Comparison of ENCODE assay signal across 8 mouse cellular contexts in the genomic region with DNA sequence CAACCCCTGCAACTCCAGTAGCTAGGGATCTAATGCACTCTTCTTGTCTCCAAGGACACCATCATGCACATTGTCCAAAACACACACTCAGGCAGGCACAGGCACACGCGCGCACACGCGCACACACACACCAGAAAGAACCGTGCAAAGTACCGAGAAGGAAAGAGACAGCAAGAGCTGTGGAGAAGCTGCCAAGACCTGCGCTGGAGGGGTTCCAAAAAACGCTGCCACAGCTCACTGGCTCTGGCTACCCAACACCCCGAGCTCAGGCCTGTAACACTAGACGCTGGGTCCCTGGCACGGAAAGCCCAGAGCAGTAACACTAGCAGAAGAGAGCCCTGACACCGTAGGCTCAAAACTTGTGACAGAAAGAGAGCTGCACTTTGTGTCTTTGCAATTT. TPM values are rescaled to one million over a fixed set of nuclear protein-coding genes. Genes with fewer than 3 reads are reported as not detected.
DNase-seq lines count a peak whose midpoint lies in the region; ATAC-seq and TF ChIP-seq lines count a peak whose summit lies in the region.

No protein-coding gene starts in this region.

- H3K36me3 ChIP-seq in heart, embryonic 12.5 days: peaks cover 57% of the 10 kb centered on the region
- H3K36me3 ChIP-seq in kidney, embryonic 15.5 days: peaks cover 81% of the 10 kb centered on the region

- no peak overlapping the region for H3K4me2 ChIP-seq in heart, embryonic 12.5 days
- H3K4me2 ChIP-seq in kidney, embryonic 15.5 days: no peak overlapping the region

- no peak for TF ChIP-seq CTCF in gastrocnemius, adult 2 months (IDR thresholded peaks at IDR 0.05)

- H3K4me3 ChIP-seq in heart, embryonic 12.5 days: no peak overlapping the region
- H3K4me3 ChIP-seq in gastrocnemius, adult 2 months: peak overlapping the region; percentile 59
- H3K4me3 ChIP-seq in kidney, embryonic 15.5 days (replicated peaks): no peak overlapping the region

- no peaks in the 10 kb centered on the region for H3K27me3 ChIP-seq in heart, embryonic 12.5 days (replicated peaks)
- H3K27me3 ChIP-seq in kidney, embryonic 15.5 days: no peaks in the 10 kb centered on the region

- no peak overlapping the region for H3K9ac ChIP-seq in heart, embryonic 12.5 days
- H3K9ac ChIP-seq in kidney, embryonic 15.5 days: no peak overlapping the region

- no peak for ATAC-seq in heart, embryonic 12.5 days (ENCODE audit: insufficient number of reproducible peaks, low FRiP score)
- peak; percentile 65; the same call in 1 of the 2 replicates for ATAC-seq in kidney, embryonic 15.5 days (replicated peaks; ENCODE audit: low FRiP score)

- intact Hi-C loops in gastrocnemius, adult 2 months (cut with DNase I): loop anchor here (5.0 kb wide), 1 partner anchor 34 kb away; no protein-coding TSS in a partner anchor

- H3K4me1 ChIP-seq in heart, embryonic 12.5 days (replicated peaks): peaks cover 10% of the 10 kb centered on the region
- peaks cover 3% of the 10 kb centered on the region for H3K4me1 ChIP-seq in kidney, embryonic 15.5 days

- DNase-seq in heart, adult 18-20 months: peak; percentile 80 to 81
- DNase-seq in adrenal gland, postnatal 14 days: peak; percentile 83
- DNase-seq in gastrocnemius, adult 2 months: peak; percentile 96
- DNase-seq in ovary, adult 18-20 months (ENCODE audit: low spot score): peak; percentile 57
- DNase-seq in retina, postnatal 1 day: no peak
- DNase-seq in liver: no peak

- H3K9me3 ChIP-seq in heart, embryonic 12.5 days (replicated peaks): no peaks in the 10 kb centered on the region
- peaks cover 11% of the 10 kb centered on the region for H3K9me3 ChIP-seq in kidney, embryonic 15.5 days (replicated peaks)

- WGBS in heart, embryonic 12.5 days: 93% methylated on average over 13 of the region's 13 CpGs
- WGBS in kidney, embryonic 15.5 days: 71% methylated on average over 13 of the region's 13 CpGs

- no peak overlapping the region for H3K27ac ChIP-seq in heart, embryonic 12.5 days (ENCODE audit: poor library complexity, severe bottlenecking)
- peak overlapping the region; percentile 93 for H3K27ac ChIP-seq in gastrocnemius, adult 2 months
- H3K27ac ChIP-seq in kidney, embryonic 15.5 days: peak overlapping the region; percentile 60; the same call in 1 of the 2 replicates

RNA-seq across cellular contexts. Expression of a gene that starts 18.1 kb away (rescaled TPM):
- 10 to 100 TPM; 16.8 to 16.9 TPM for total RNA-seq in heart, adult 18-20 months (2021)
- polyA plus RNA-seq in heart, embryonic 12.5 days (2016; fragmentation: Nextera tagmentation; extraction: Ambion mirVana): 16.4 and 17.8 TPM in 2 replicates
- total RNA-seq in adrenal gland, postnatal 14 days (2021): 17.1 and 20.7 TPM in 2 replicates
- 10 to 100 TPM in 1 of 2 experiments, 1 to 10 TPM in 1; 9.6 to 12.9 TPM for total RNA-seq in gastrocnemius, adult 2 months (2021)
- 16.8 and 18.1 TPM in 2 replicates for polyA plus RNA-seq in kidney, embryonic 15.5 days (2015; fragmentation: Nextera tagmentation; extraction: Ambion mirVana)

RNA-seq across cellular contexts. Expression of a gene that starts 27.7 kb away (rescaled TPM):
- total RNA-seq in heart, adult 18-20 months (2021): 100 to 1,000 TPM; 159 TPM
- 243 and 251 TPM in 2 replicates for polyA plus RNA-seq in heart, embryonic 12.5 days (2016; fragmentation: Nextera tagmentation; extraction: Ambion mirVana)
- 205 and 214 TPM in 2 replicates for total RNA-seq in adrenal gland, postnatal 14 days (2021)
- total RNA-seq in gastrocnemius, adult 2 months (2021): 100 to 1,000 TPM; 129 to 139 TPM
- 316 and 330 TPM in 2 replicates for polyA plus RNA-seq in kidney, embryonic 15.5 days (2015; fragmentation: Nextera tagmentation; extraction: Ambion mirVana)

RNA-seq across cellular contexts. Expression of a gene that starts 27.9 kb away (rescaled TPM):
- 10 to 100 TPM; 13.3 to 15.1 TPM for total RNA-seq in heart, adult 18-20 months (2021)
- polyA plus RNA-seq in heart, embryonic 12.5 days (2016; fragmentation: Nextera tagmentation; extraction: Ambion mirVana): 33.2 and 34.1 TPM in 2 replicates
- total RNA-seq in adrenal gland, postnatal 14 days (2021): 21.6 and 25.2 TPM in 2 replicates
- total RNA-seq in gastrocnemius, adult 2 months (2021): 10 to 100 TPM; 21.2 to 21.8 TPM
- 40.1 and 43.6 TPM in 2 replicates for polyA plus RNA-seq in kidney, embryonic 15.5 days (2015; fragmentation: Nextera tagmentation; extraction: Ambion mirVana)

RNA-seq across cellular contexts. Expression of a gene that starts 51.1 kb away (rescaled TPM):
- 10 to 100 TPM; 40.4 to 50.6 TPM for total RNA-seq in heart, adult 18-20 months (2021)
- polyA plus RNA-seq in heart, embryonic 12.5 days (2016; fragmentation: Nextera tagmentation; extraction: Ambion mirVana): 42.3 and 45.1 TPM in 2 replicates
- 125 and 148 TPM in 2 replicates for total RNA-seq in adrenal gland, postnatal 14 days (2021)
- 10 to 100 TPM; 46.6 to 55.9 TPM for total RNA-seq in gastrocnemius, adult 2 months (2021)
- 95.2 and 98.1 TPM in 2 replicates for polyA plus RNA-seq in kidney, embryonic 15.5 days (2015; fragmentation: Nextera tagmentation; extraction: Ambion mirVana)

Comparison
In these comparisons a context has a peak if more than half of its experiments do, and no peak if none do; other contexts are left out.
1. DNase-seq: peak in heart, adult 18-20 months (2 of 2), adrenal gland, postnatal 14 days (single experiment), gastrocnemius, adult 2 months (single experiment) and ovary, adult 18-20 months (single experiment); none in retina, postnatal 1 day (single experiment) and liver (single experiment).